Mouse (Mus musculus) limb, embryonic 13.5 days (tissue): ENCODE data around the gene Traf3ip1. TPM values are rescaled to one million over a fixed set of nuclear protein-coding genes. Genes with fewer than 3 reads are reported as not detected.

Source experiments
- ATAC-seq: fragments of 200-750 bp; cut with Nextera tagmentation; 2 replicates; pipeline ENCODE4 v1.8.0; 2017; ENCODE audit warnings: low read depth, moderate number of reproducible peaks, moderate TSS enrichment; ENCODE audit not compliant: low FRiP score
- H3K27ac ChIP-seq: fragments of 300-500 bp; sonication (generic); 2 replicates; pipeline ENCODE4 v1.5.1; 2015; ENCODE audit warnings: inconsistent platforms, mild to moderate bottlenecking, moderate library complexity
- H3K27me3 ChIP-seq: fragments of 300-500 bp; sonication (generic); 2 replicates; pipeline ENCODE4 v1.6.1; 2015; ENCODE audit warnings: mild to moderate bottlenecking, inconsistent platforms
- H3K36me3 ChIP-seq: fragments of 300-500 bp; sonication (generic); 2 replicates; pipeline ENCODE4 v1.6.1; 2015; ENCODE audit warnings: inconsistent platforms, mild to moderate bottlenecking, moderate library complexity
- H3K4me1 ChIP-seq: fragments of 300-500 bp; sonication (generic); 2 replicates; pipeline ENCODE4 v1.6.1; 2015; ENCODE audit warnings: inconsistent platforms
- H3K4me2 ChIP-seq: fragments of 300-500 bp; sonication (generic); replicated peaks from 2 replicates; pipeline ENCODE4 v1.6.1; 2015; ENCODE audit warnings: inconsistent platforms, mild to moderate bottlenecking, moderate library complexity
- H3K4me3 ChIP-seq: fragments of 300-500 bp; sonication (generic); 2 replicates; pipeline ENCODE4 v1.5.1; 2015; ENCODE audit warnings: moderate library complexity, mild to moderate bottlenecking, inconsistent platforms
- H3K9ac ChIP-seq: fragments of 300-500 bp; sonication (generic); 2 replicates; pipeline ENCODE4 v1.6.1; 2015; ENCODE audit warnings: mild to moderate bottlenecking, inconsistent platforms
- H3K9me3 ChIP-seq: fragments of 300-500 bp; sonication (generic); 2 replicates; pipeline ENCODE4 v1.6.1; 2016; ENCODE audit warnings: inconsistent platforms
- WGBS: fragments of 180-500 bp; shearing (Covaris S2); methylation state at CpG from one replicate; pipeline ENCODE4 v1.1.7; 2015; 5-methylcytosine and 5-hydroxymethylcytosine counted together
- polyA plus RNA-seq: library from polyadenylated mRNA; unstranded; fragments of >200 nt; fragmentation: Nextera tagmentation; extraction: Ambion mirVana; gene quantifications from 2 replicates; pipeline ENCODE4 v1.2.1, GENCODE M21; 2015

Traf3ip1 gene
- polyA plus RNA-seq, 1 experiment from 2014 or later, result 10.0 TPM

- H3K4me1 ChIP-seq, result 0 out of 2 replicates have a peak, but pooled peaks cover 2% of the 10 kb centered on the region
- H3K27me3 ChIP-seq, result no peaks in the 10 kb centered on the region
- no peaks in the 10 kb centered on the region for H3K9me3 ChIP-seq
- no peak overlapping the region for H3K4me2 ChIP-seq
- H3K9ac ChIP-seq, result no peak overlapping the region
- H3K36me3 ChIP-seq, result peaks cover 85% of the 10 kb centered on the region
- H3K27ac ChIP-seq, result no peak overlapping the region; the same call in 1 of the 2 replicates
- no peak overlapping the region for H3K4me3 ChIP-seq
- WGBS, result 61% methylated on average over 3 of the region's 3 CpGs
- 0 out of 2 replicates have a peak, but pooled peaks have one; percentile 59 for ATAC-seq
These were observed 10.2 kb downstream of the Traf3ip1 start for GRCm38 (mm10) chr1:91504615-91505014.

- Histone ChIP-seq H3K36me3 (peaks cover 59% of the 10 kb centered on the region), H3K9ac (no peak overlapping the region), H3K9me3 (no peaks in the 10 kb centered on the region), H3K27me3 (no peaks in the 10 kb centered on the region), H3K4me3 (no peak overlapping the region), H3K4me2 (no peak overlapping the region), H3K27ac (no peak overlapping the region; the same call in 1 of the 2 replicates), H3K4me1 (peaks cover 12% of the 10 kb centered on the region)
- ATAC-seq, result no peak
- 65% methylated on average over 11 of the region's 11 CpGs for WGBS
These were observed 20.5 kb downstream of the Traf3ip1 start for GRCm38 (mm10) chr1:91514916-91515315.

GRCm38 (mm10) chr1:91515642-91516041, 21.2 kb downstream of the Traf3ip1 start:
- Histone ChIP-seq H3K36me3 (peaks cover 59% of the 10 kb centered on the region), H3K9ac (no peak overlapping the region), H3K4me1 (peaks cover 12% of the 10 kb centered on the region), H3K4me2 (no peak overlapping the region), H3K4me3 (no peak overlapping the region), H3K27ac (no peak overlapping the region; the same call in 1 of the 2 replicates), H3K27me3 (no peaks in the 10 kb centered on the region), H3K9me3 (no peaks in the 10 kb centered on the region)
- ATAC-seq, result no peak
- WGBS, result 63% methylated on average over 6 of the region's 6 CpGs

- no peak overlapping the region for H3K4me3 ChIP-seq
- H3K4me1 ChIP-seq, result no peaks in the 10 kb centered on the region
- peak; percentile 78 for ATAC-seq
- no peaks in the 10 kb centered on the region for H3K9me3 ChIP-seq
- H3K27me3 ChIP-seq, result no peaks in the 10 kb centered on the region
- H3K27ac ChIP-seq, result no peak overlapping the region
- no peak overlapping the region for H3K4me2 ChIP-seq
- peaks cover 73% of the 10 kb centered on the region for H3K36me3 ChIP-seq
- no peak overlapping the region for H3K9ac ChIP-seq
- 13% methylated on average over 10 of the region's 10 CpGs for whole genome bisulfite sequencing
These were observed 29.3 kb downstream of the Traf3ip1 start for GRCm38 (mm10) chr1:91523759-91524158.

GRCm38 (mm10) chr1:91525838-91526237, 31.4 kb downstream of the Traf3ip1 start:
- no peak overlapping the region for H3K27ac ChIP-seq
- WGBS, result 84% methylated on average over 14 of the region's 14 CpGs
- no peak for ATAC-seq
- no peaks in the 10 kb centered on the region for H3K4me1 ChIP-seq
- H3K4me3 ChIP-seq, result no peak overlapping the region
- H3K9ac ChIP-seq, result no peak overlapping the region
- H3K4me2 ChIP-seq, result no peak overlapping the region
- H3K27me3 ChIP-seq, result no peaks in the 10 kb centered on the region
- H3K36me3 ChIP-seq, result peaks cover 68% of the 10 kb centered on the region
- H3K9me3 ChIP-seq, result no peaks in the 10 kb centered on the region

- Histone ChIP-seq H3K27ac (no peak overlapping the region), H3K9me3 (no peaks in the 10 kb centered on the region), H3K4me2 (no peak overlapping the region), H3K9ac (no peak overlapping the region), H3K4me3 (no peak overlapping the region), H3K4me1 (peaks cover 15% of the 10 kb centered on the region), H3K27me3 (peaks cover 2% of the 10 kb centered on the region; the same call in 1 of the 2 replicates), H3K36me3 (peaks cover 41% of the 10 kb centered on the region)
- ATAC-seq, result no peak
- 87% methylated on average over 9 of the region's 9 CpGs for WGBS
These were observed 35.7 kb downstream of the Traf3ip1 start for GRCm38 (mm10) chr1:91530166-91530565.

GRCm38 (mm10) chr1:91532243-91532642, 37.8 kb downstream of the Traf3ip1 start:
- Histone ChIP-seq H3K27ac (peak overlapping the region; percentile 61; the same call in 1 of the 2 replicates), H3K4me2 (no peak overlapping the region), H3K9me3 (no peaks in the 10 kb centered on the region), H3K4me3 (no peak overlapping the region), H3K9ac (no peak overlapping the region), H3K27me3 (peaks cover 23% of the 10 kb centered on the region), H3K36me3 (peaks cover 24% of the 10 kb centered on the region), H3K4me1 (peaks cover 15% of the 10 kb centered on the region)
- ATAC-seq, result 0 out of 2 replicates have a peak, but pooled peaks have one; percentile 24
- 59% methylated on average over 4 of the region's 4 CpGs for WGBS

- H3K36me3 ChIP-seq, result peaks cover 17% of the 10 kb centered on the region
- H3K4me2 ChIP-seq, result no peak overlapping the region
- no peak overlapping the region for H3K4me3 ChIP-seq
- WGBS, result 82% methylated on average over 5 of the region's 5 CpGs
- no peak for ATAC-seq
- no peaks in the 10 kb centered on the region for H3K9me3 ChIP-seq
- H3K27ac ChIP-seq, result peak overlapping the region; percentile 23; the same call in 1 of the 2 replicates
- peaks cover 28% of the 10 kb centered on the region for H3K27me3 ChIP-seq
- peaks cover 15% of the 10 kb centered on the region for H3K4me1 ChIP-seq
- H3K9ac ChIP-seq, result no peak overlapping the region
These were observed 38.4 kb downstream of the Traf3ip1 start for GRCm38 (mm10) chr1:91532892-91533291.

- Histone ChIP-seq H3K4me2 (no peak overlapping the region), H3K4me3 (no peak overlapping the region), H3K4me1 (peaks cover 15% of the 10 kb centered on the region), H3K27ac (no peak overlapping the region), H3K27me3 (peaks cover 34% of the 10 kb centered on the region), H3K9ac (no peak overlapping the region), H3K9me3 (no peaks in the 10 kb centered on the region), H3K36me3 (peaks cover 13% of the 10 kb centered on the region)
- WGBS, result 52% methylated on average over 2 of the region's 2 CpGs
- no peak for ATAC-seq
These were observed 39.0 kb downstream of the Traf3ip1 start for GRCm38 (mm10) chr1:91533483-91533882.

GRCm38 (mm10) chr1:91533961-91534723, 39.7 kb downstream of the Traf3ip1 start:
- H3K4me3 ChIP-seq, result no peak overlapping the region
- no peak overlapping the region for H3K9ac ChIP-seq
- H3K36me3 ChIP-seq, result peaks cover 9% of the 10 kb centered on the region
- no peak for ATAC-seq
- H3K4me1 ChIP-seq, result peaks cover 15% of the 10 kb centered on the region
- peaks cover 41% of the 10 kb centered on the region for H3K27me3 ChIP-seq
- no peaks in the 10 kb centered on the region for H3K9me3 ChIP-seq
- 76% methylated on average over 19 of the region's 19 CpGs for WGBS
- H3K27ac ChIP-seq, result no peak overlapping the region
- H3K4me2 ChIP-seq, result no peak overlapping the region

GRCm38 (mm10) chr1:91537786-91538569, 43.5 kb downstream of the Traf3ip1 start:
- H3K27me3 ChIP-seq, result peaks cover 50% of the 10 kb centered on the region
- no peak overlapping the region for H3K27ac ChIP-seq
- no peaks in the 10 kb centered on the region for H3K9me3 ChIP-seq
- H3K4me3 ChIP-seq, result no peak overlapping the region
- H3K4me2 ChIP-seq, result no peak overlapping the region
- no peak for ATAC-seq
- 24% methylated on average over 22 of the region's 22 CpGs for WGBS
- peaks cover 25% of the 10 kb centered on the region for H3K4me1 ChIP-seq
- no peaks in the 10 kb centered on the region for H3K36me3 ChIP-seq
- no peak overlapping the region for H3K9ac ChIP-seq

- no peak for ATAC-seq
- no peaks in the 10 kb centered on the region for H3K36me3 ChIP-seq
- H3K4me1 ChIP-seq, result peaks cover 19% of the 10 kb centered on the region
- no peak overlapping the region for H3K4me3 ChIP-seq
- peaks cover 50% of the 10 kb centered on the region for H3K27me3 ChIP-seq
- H3K9me3 ChIP-seq, result no peaks in the 10 kb centered on the region
- no peak overlapping the region for H3K9ac ChIP-seq
- no peak overlapping the region for H3K27ac ChIP-seq
- no peak overlapping the region for H3K4me2 ChIP-seq
- 18% methylated on average over 1 of the region's 1 CpGs for WGBS
These were observed 44.1 kb downstream of the Traf3ip1 start for GRCm38 (mm10) chr1:91538570-91538929.
